9 mouse cellular contexts compared by ENCODE assay signal in the genomic region with DNA sequence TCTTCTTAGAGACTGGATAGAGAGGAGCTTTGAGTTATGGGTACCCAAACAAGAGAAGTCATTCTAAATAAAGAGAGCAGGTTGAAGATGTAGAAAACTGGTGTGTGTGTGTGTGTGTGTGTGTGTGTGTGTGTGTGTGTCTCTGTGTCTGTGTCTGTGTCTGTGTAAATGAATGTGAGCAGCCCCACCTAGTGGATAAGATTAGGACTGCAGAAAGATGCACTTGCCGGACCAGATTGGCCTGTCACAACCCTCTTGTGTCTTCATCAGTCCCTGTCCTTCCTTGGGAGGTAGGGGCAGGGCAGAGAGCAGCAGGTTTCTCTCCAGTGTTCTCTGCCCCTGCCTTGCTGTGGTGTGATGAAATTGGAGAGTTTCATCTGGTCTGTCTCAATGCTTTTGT. TPM values are rescaled to one million over a fixed set of nuclear protein-coding genes. Genes with fewer than 3 reads are reported as not detected.
A peak's percentile ranks its signal among the peaks of the same experiment; 100 is the strongest.
DNase-seq lines count a peak whose midpoint lies in the region; ATAC-seq and TF ChIP-seq lines count a peak whose summit lies in the region.
"Had no signal": no experiment of that assay in that cellular context is flagged by ENCODE, and none has a peak within 500 bp of the region (broad histone marks: within the 10 kb centered on the region; RNA-seq: fewer than 3 reads in every experiment).

No protein-coding gene starts in this region.

- no peak overlapping the region for H3K9ac ChIP-seq in midbrain, embryonic 11.5 days (ENCODE audit: low read length)
- H3K9ac ChIP-seq in midbrain, embryonic 16.5 days (ENCODE audit: low read depth, low read length): no peak overlapping the region
- H3K9ac ChIP-seq: hindbrain, embryonic 15.5 days had no signal

- no peaks in the 10 kb centered on the region; the same call in 1 of the 2 replicates for H3K27me3 ChIP-seq in midbrain, embryonic 11.5 days (ENCODE audit: control insufficient read depth, insufficient read depth, low read length)
- no peaks in the 10 kb centered on the region for H3K27me3 ChIP-seq in midbrain, embryonic 16.5 days (ENCODE audit: control insufficient read depth, insufficient read depth, low read depth, low read length)
- no peaks in the 10 kb centered on the region for H3K27me3 ChIP-seq in small intestine, adult 2 months (ENCODE audit: control insufficient read depth, insufficient read depth, low read length)
- H3K27me3 ChIP-seq: hindbrain, embryonic 15.5 days had no signal

- TF ChIP-seq POLR2A in small intestine, adult 2 months (IDR thresholded peaks at IDR 0.05; ENCODE audit: low read depth, low read length): no peak

- ATAC-seq in cerebellum, adult (ENCODE audit: insufficient number of reproducible peaks, low FRiP score, low TSS enrichment): no peak
- ATAC-seq in midbrain, embryonic 11.5 days (ENCODE audit: low FRiP score): no peak
- ATAC-seq in midbrain, embryonic 16.5 days: no peak

- DNase-seq in cerebellum, postnatal 10 days: peak; percentile 45 to 52
- peak; percentile 94 for DNase-seq in midbrain, embryonic 11.5 days (ENCODE audit: low spot score, missing footprints)
- peak; percentile 69 for DNase-seq in embryo, embryonic 10 days (ENCODE audit: low spot score)
- DNase-seq in layer of hippocampus, postnatal 10 days (ENCODE audit: low spot score in 2 of 2): peak; percentile 47 to 48
- no peak for DNase-seq in cerebellum, adult 18-20 months

- H3K27ac ChIP-seq in midbrain, embryonic 11.5 days (ENCODE audit: low read depth, low read length): no peak overlapping the region
- no peak overlapping the region for H3K27ac ChIP-seq in midbrain, embryonic 16.5 days (ENCODE audit: low read length)
- no peak overlapping the region for H3K27ac ChIP-seq in small intestine, adult 2 months (ENCODE audit: insufficient read depth, low read depth, low read length)
- H3K27ac ChIP-seq: hindbrain, embryonic 15.5 days had no signal

- H3K36me3 ChIP-seq in midbrain, embryonic 11.5 days (ENCODE audit: control insufficient read depth, insufficient read depth, low read length): no peaks in the 10 kb centered on the region
- H3K36me3 ChIP-seq in midbrain, embryonic 16.5 days (ENCODE audit: control insufficient read depth, insufficient read depth, low read length): no peaks in the 10 kb centered on the region
- H3K36me3 ChIP-seq in small intestine, adult 2 months (ENCODE audit: control insufficient read depth, insufficient read depth, low read length): peaks cover 70% of the 10 kb centered on the region
- H3K36me3 ChIP-seq: hindbrain, embryonic 15.5 days had no signal

- H3K4me3 ChIP-seq in midbrain, embryonic 11.5 days (ENCODE audit: low read depth, low read length): no peak overlapping the region
- H3K4me3 ChIP-seq in midbrain, embryonic 16.5 days (ENCODE audit: low read depth, low read length): no peak overlapping the region
- H3K4me3 ChIP-seq in small intestine, adult 2 months (ENCODE audit: low read depth, low read length): no peak overlapping the region
- H3K4me3 ChIP-seq: hindbrain, embryonic 15.5 days had no signal

- no peak overlapping the region for H3K4me2 ChIP-seq in midbrain, embryonic 11.5 days
- H3K4me2 ChIP-seq in midbrain, embryonic 16.5 days (ENCODE audit: low read length): no peak overlapping the region
- H3K4me2 ChIP-seq: hindbrain, embryonic 15.5 days had no signal

- no peaks in the 10 kb centered on the region for H3K4me1 ChIP-seq in midbrain, embryonic 11.5 days (ENCODE audit: control insufficient read depth, insufficient read depth, low read length)
- H3K4me1 ChIP-seq in midbrain, embryonic 16.5 days (ENCODE audit: control insufficient read depth, insufficient read depth, low read length): no peaks in the 10 kb centered on the region
- no peaks in the 10 kb centered on the region for H3K4me1 ChIP-seq in small intestine, adult 2 months (ENCODE audit: control insufficient read depth, insufficient read depth, insufficient read length, low read length)
- H3K4me1 ChIP-seq: hindbrain, embryonic 15.5 days had no signal

- 0 out of 2 replicates have a peak, but pooled peaks have one; percentile 4 for TF ChIP-seq CTCF in small intestine, adult 2 months (IDR thresholded peaks at IDR 0.05; ENCODE audit: extremely low read depth, insufficient read length, insufficient replicate concordance, low read depth, low read length)

- no peaks in the 10 kb centered on the region for H3K9me3 ChIP-seq in midbrain, embryonic 11.5 days (ENCODE audit: control insufficient read depth, low read length)
- no peaks in the 10 kb centered on the region for H3K9me3 ChIP-seq in midbrain, embryonic 16.5 days (replicated peaks; ENCODE audit: control insufficient read depth, low read length, poor library complexity, severe bottlenecking)
- H3K9me3 ChIP-seq: hindbrain, embryonic 15.5 days had no signal

- 13% methylated on average over 1 of the region's 1 CpGs for WGBS in midbrain, embryonic 11.5 days
- WGBS in midbrain, embryonic 16.5 days: 20% methylated on average over 1 of the region's 1 CpGs
- WGBS in small intestine, adult 2 months: 11% methylated on average over 1 of the region's 1 CpGs

RNA-seq across cellular contexts. Expression of a gene that starts 7.2 kb away (rescaled TPM):
- 0.82 and 0.92 TPM in 2 replicates for polyA plus RNA-seq in midbrain, embryonic 11.5 days (2014; fragmentation: Nextera tagmentation; extraction: Ambion mirVana)
- polyA plus RNA-seq in midbrain, embryonic 16.5 days (2015; fragmentation: Nextera tagmentation; extraction: Ambion mirVana): 0.46 and 0.53 TPM in 2 replicates
- 1 to 10 TPM in 1 of 2 experiments, under 1 TPM in 1; 0.42 to 1.7 TPM for total RNA-seq in layer of hippocampus, postnatal 10 days (2021)
- 0.56 TPM in 2 replicates for polyA plus RNA-seq in small intestine, adult 2 months (2012; rRNA removed)

RNA-seq across cellular contexts. Expression of a gene that starts 10.5 kb away (rescaled TPM):
- polyA plus RNA-seq in midbrain, embryonic 11.5 days (2014; fragmentation: Nextera tagmentation; extraction: Ambion mirVana): 0.36 and 0.37 TPM in 2 replicates
- polyA plus RNA-seq in midbrain, embryonic 16.5 days (2015; fragmentation: Nextera tagmentation; extraction: Ambion mirVana): 0.95 and 1.3 TPM in 2 replicates
- total RNA-seq in layer of hippocampus, postnatal 10 days (2021): 1 to 10 TPM in 1 of 2 experiments, under 1 TPM in 1; 0.64 to 1.1 TPM
- polyA plus RNA-seq in small intestine, adult 2 months (2012; rRNA removed): 128 and 314 TPM in 2 replicates

RNA-seq across cellular contexts. Expression of a gene that starts 49.7 kb away (rescaled TPM):
- polyA plus RNA-seq in midbrain, embryonic 11.5 days (2014; fragmentation: Nextera tagmentation; extraction: Ambion mirVana): 0.95 and 1.3 TPM in 2 replicates
- 0.35 and 1.1 TPM in 2 replicates for polyA plus RNA-seq in midbrain, embryonic 16.5 days (2015; fragmentation: Nextera tagmentation; extraction: Ambion mirVana)
- total RNA-seq in layer of hippocampus, postnatal 10 days (2021): not detected
- polyA plus RNA-seq in small intestine, adult 2 months (2012; rRNA removed): 0.42 and 5.0 TPM in 2 replicates

Comparison
In these comparisons a context has a peak if more than half of its experiments do, and no peak if none do; other contexts are left out.
1. DNase-seq: peak in cerebellum, postnatal 10 days (2 of 2), midbrain, embryonic 11.5 days (single experiment), embryo, embryonic 10 days (single experiment) and layer of hippocampus, postnatal 10 days (2 of 2); none in cerebellum, adult 18-20 months (0 of 2).
2. RNA of a gene that starts 10.5 kb away (polyA plus RNA-seq): 128 to 314 TPM in small intestine, adult 2 months; 0.95 to 1.3 TPM in midbrain, embryonic 16.5 days and 0.36 to 0.37 TPM in midbrain, embryonic 11.5 days; every median in the first group is over 10 times any median in the second.